Mouse (Mus musculus) gastrocnemius, postnatal 10 days (tissue): ENCODE measurements around the gene Zfp52. TPM values are rescaled to one million over a fixed set of nuclear protein-coding genes. Genes with fewer than 3 reads are reported as not detected.

Experiments
- DNase-seq: peaks from one replicate; pipeline ENCODE4 v3.0.0; 2021; ENCODE audit warnings: mixed read lengths
- total RNA-seq, 2 experiments: library from RNA; stranded (reverse); gene quantifications; 2 replicates each; pipeline ENCODE4 v1.2.3; 2021

Zfp52 gene
- total RNA-seq, 2 experiments from 2014 or later = 3.3 to 4.5 TPM

GRCm38 (mm10) chr17:21557831-21558230, 22.5 kb downstream of the Zfp52 start:
- DNase-seq = no peak

GRCm38 (mm10) chr17:21566220-21566619, 30.9 kb downstream of the Zfp52 start:
- DNase-seq = no peak

GRCm38 (mm10) chr17:21566728-21567349, 31.5 kb downstream of the Zfp52 start, which contains the start of gene Zfp948:
Zfp948 (plus strand) TSS chr17:21567008.
- DNase-seq = peak; percentile 73

GRCm38 (mm10) chr17:21567696-21568095, 32.4 kb downstream of the Zfp52 start:
- peak; percentile 10 for DNase-seq

GRCm38 (mm10) chr17:21579080-21579479, 43.7 kb downstream of the Zfp52 start:
- DNase-seq = no peak

- DNase-seq = peak; percentile 11
Observed at GRCm38 (mm10) chr17:21579493-21580175, 44.3 kb downstream of the Zfp52 start.

- no peak for DNase-seq
Observed at GRCm38 (mm10) chr17:21585521-21585920, 50.2 kb downstream of the Zfp52 start.

Other genes starting within 250 kb of the Zfp52 start
- gene Vmn1r237, start 223.7 kb upstream of the Zfp52 start, total RNA-seq = not detected
- 1 to 10 TPM in 1 of 2 experiments, under 1 TPM in 1; 0.63 to 1.1 TPM for gene Zfp677, start 151.8 kb upstream of the Zfp52 start, total RNA-seq
- under 1 TPM; 0.66 to 0.79 TPM for gene Zfp54, start 112.3 kb upstream of the Zfp52 start, total RNA-seq
- gene Zfp51, start 85.2 kb upstream of the Zfp52 start, total RNA-seq = 1 to 10 TPM; 4.0 to 4.5 TPM
- gene Zfp53, start 46.5 kb upstream of the Zfp52 start, total RNA-seq = 1 to 10 TPM; 2.1 to 2.6 TPM
- 1 to 10 TPM; 4.6 to 6.2 TPM for gene Zfp948, start 31.5 kb downstream of the Zfp52 start, total RNA-seq
- gene Zfp983, start 115.1 kb downstream of the Zfp52 start, total RNA-seq = 1 to 10 TPM; 2.0 to 3.3 TPM
- 1 to 10 TPM in 1 of 2 experiments, not detected in 1; 2.1 TPM for gene Gm10226, start 156.3 kb downstream of the Zfp52 start, total RNA-seq
- gene Zfp760, start 172.2 kb downstream of the Zfp52 start, total RNA-seq = 1 to 10 TPM; 1.9 to 3.5 TPM
- gene Zfp229, start 195.3 kb downstream of the Zfp52 start, total RNA-seq = 1 to 10 TPM; 5.9 to 7.5 TPM